Mouse (Mus musculus) kidney, embryonic 14.5 days (tissue): ENCODE data around the gene Grik5. TPM values are rescaled to one million over a fixed set of nuclear protein-coding genes. Genes with fewer than 3 reads are reported as not detected.
A peak's percentile ranks its signal among the peaks of the same experiment; 100 is the strongest.

Experiments
- ATAC-seq: fragments of 200-750 bp; cut with Nextera tagmentation; 2 replicates; pipeline ENCODE4 v1.8.0; 2017; ENCODE audit warnings: moderate number of reproducible peaks, mild to moderate bottlenecking, moderate TSS enrichment, moderate library complexity; ENCODE audit not compliant: low FRiP score, low TSS enrichment
- H3K27ac ChIP-seq: fragments of 300-500 bp; sonication (generic); 2 replicates; pipeline ENCODE4 v1.5.1; 2014; ENCODE audit warnings: low read depth, mild to moderate bottlenecking, low read length, moderate library complexity, mixed read lengths
- H3K27me3 ChIP-seq: fragments of 300-500 bp; sonication (generic); 2 replicates; pipeline ENCODE4 v1.6.1; 2014; ENCODE audit warnings: mild to moderate bottlenecking, low read length; ENCODE audit not compliant: control insufficient read depth, insufficient read depth
- H3K36me3 ChIP-seq: fragments of 300-500 bp; sonication (generic); 2 replicates; pipeline ENCODE4 v1.6.1; 2014; ENCODE audit warnings: low read length, mixed read lengths; ENCODE audit not compliant: control insufficient read depth, insufficient read depth
- H3K4me1 ChIP-seq: fragments of 300-500 bp; sonication (generic); 2 replicates; pipeline ENCODE4 v1.6.1; 2014; ENCODE audit warnings: low read length, mixed read lengths; ENCODE audit not compliant: control insufficient read depth, insufficient read depth
- H3K4me2 ChIP-seq: fragments of 300-500 bp; sonication (generic); replicated peaks from 2 replicates; pipeline ENCODE4 v1.6.1; 2014; ENCODE audit warnings: low read depth, mild to moderate bottlenecking, low read length
- H3K4me3 ChIP-seq: fragments of 300-500 bp; sonication (generic); 2 replicates; pipeline ENCODE4 v1.5.1; 2014; ENCODE audit warnings: mild to moderate bottlenecking, low read length
- H3K9ac ChIP-seq: fragments of 300-500 bp; sonication (generic); 2 replicates; pipeline ENCODE4 v1.6.1; 2014; ENCODE audit warnings: low read depth, mild to moderate bottlenecking, low read length, moderate library complexity
- H3K9me3 ChIP-seq: fragments of 300-500 bp; sonication (generic); 2 replicates; pipeline ENCODE4 v1.6.1; 2016; ENCODE audit warnings: low read length; ENCODE audit not compliant: control insufficient read depth
- WGBS: fragments of 180-500 bp; shearing (Covaris S2); extraction: QIAGEN DNeasy Blood & Tissue Kit; methylation state at CpG from one replicate; pipeline ENCODE4 v1.1.7; 2014; 5-methylcytosine and 5-hydroxymethylcytosine counted together
- polyA plus RNA-seq: library from polyadenylated mRNA; unstranded; fragments of >200 nt; fragmentation: Nextera tagmentation; extraction: Ambion mirVana; gene quantifications from 2 replicates; pipeline ENCODE4 v1.2.1, GENCODE M21; 2014

Grik5 gene
- polyA plus RNA-seq, 1 experiment from 2014 or later, result 14.2 TPM

DNA sequence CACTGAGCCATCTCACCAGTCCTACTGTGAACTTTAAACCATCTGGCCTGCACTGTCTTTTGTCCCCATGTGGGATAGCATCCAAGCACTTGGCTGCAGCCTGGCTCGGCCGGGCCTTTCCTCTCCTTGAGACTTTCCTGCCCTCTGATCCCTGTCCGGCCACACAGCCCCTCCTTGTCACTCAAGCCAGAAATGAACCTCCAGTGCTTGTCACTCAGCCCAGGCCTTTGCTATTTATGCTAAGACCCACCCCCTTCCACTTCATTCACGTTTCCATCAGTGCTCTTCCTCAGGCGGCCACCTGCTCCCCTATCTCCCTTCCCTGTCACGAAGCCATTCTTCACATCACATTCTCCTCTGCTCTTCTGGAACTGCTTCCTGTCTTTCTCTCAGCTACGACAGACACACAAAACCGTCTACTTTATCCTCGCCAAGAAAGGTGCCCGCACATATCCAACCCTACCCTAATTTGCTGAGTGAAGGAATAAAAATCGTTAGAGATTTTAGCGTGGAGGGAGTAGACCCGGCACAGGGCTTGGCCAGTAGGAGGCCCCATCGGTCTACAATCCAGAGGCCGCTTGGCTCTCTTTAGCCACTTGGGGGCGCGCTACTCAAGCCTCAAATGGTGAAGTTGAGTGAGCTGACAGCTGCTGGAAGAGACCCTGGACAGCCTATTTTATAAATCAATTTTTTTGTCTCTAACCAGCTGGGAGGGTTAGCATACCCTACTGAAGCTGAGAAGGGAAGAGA, 33.4 kb upstream of the Grik5 start:
- H3K36me3 ChIP-seq, result no peaks in the 10 kb centered on the region
- H3K4me1 ChIP-seq, result no peaks in the 10 kb centered on the region
- H3K9me3 ChIP-seq, result no peaks in the 10 kb centered on the region
- H3K9ac ChIP-seq, result no peak overlapping the region
- H3K4me2 ChIP-seq, result no peak overlapping the region
- no peak for ATAC-seq
- no peak overlapping the region for H3K27ac ChIP-seq
- WGBS, result 22% methylated on average over 17 of the region's 17 CpGs
- no peak overlapping the region for H3K4me3 ChIP-seq
- no peaks in the 10 kb centered on the region for H3K27me3 ChIP-seq

DNA sequence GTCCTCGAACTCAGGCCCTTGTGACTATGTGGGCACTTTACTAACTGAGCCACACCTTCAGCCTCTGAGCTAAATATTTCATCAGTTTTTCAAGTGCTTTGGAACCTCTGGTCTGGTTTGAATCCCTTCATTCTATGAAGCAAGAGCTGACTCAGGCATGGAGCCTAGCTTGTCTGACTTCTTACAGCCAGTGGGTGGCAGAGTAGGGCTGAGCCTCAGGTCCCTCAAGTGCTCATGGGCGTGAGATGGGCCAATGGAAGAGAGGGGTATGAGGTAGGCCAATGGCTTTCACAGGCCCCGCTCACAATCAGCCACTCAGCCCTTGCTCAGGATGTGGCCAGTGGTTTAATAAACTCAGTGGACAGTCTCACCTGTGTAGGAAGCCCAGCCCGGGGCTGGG, 27.4 kb upstream of the Grik5 start:
- Histone ChIP-seq H3K36me3 (no peaks in the 10 kb centered on the region), H3K9me3 (no peaks in the 10 kb centered on the region), H3K27ac (no peak overlapping the region), H3K9ac (no peak overlapping the region), H3K27me3 (no peaks in the 10 kb centered on the region), H3K4me2 (no peak overlapping the region), H3K4me3 (no peak overlapping the region), H3K4me1 (no peaks in the 10 kb centered on the region)
- ATAC-seq, result no peak
- WGBS, result 41% methylated on average over 4 of the region's 4 CpGs

DNA sequence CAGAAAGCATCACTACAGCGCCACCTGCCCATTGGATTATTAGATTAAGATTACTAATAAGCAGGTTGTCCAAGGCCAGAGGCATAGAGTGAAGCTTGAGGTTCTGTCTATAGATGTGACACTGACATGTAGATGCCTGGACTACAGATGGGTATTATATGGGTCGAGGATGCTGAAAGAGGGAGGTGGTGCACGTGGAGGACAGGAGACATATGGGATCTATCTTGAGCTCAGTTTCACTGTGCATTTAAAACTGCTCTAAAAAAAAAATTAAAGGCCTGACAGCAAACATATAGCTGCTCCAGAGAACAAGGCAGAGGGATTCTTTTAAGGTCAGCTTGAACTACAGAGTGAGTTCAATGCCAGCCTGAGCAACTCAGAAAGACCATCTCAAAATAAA, 26.0 kb upstream of the Grik5 start:
- H3K36me3 ChIP-seq, result no peaks in the 10 kb centered on the region
- H3K9ac ChIP-seq, result no peak overlapping the region
- no peaks in the 10 kb centered on the region for H3K4me1 ChIP-seq
- H3K27ac ChIP-seq, result no peak overlapping the region
- no peaks in the 10 kb centered on the region for H3K27me3 ChIP-seq
- ATAC-seq, result no peak
- no peak overlapping the region for H3K4me3 ChIP-seq
- H3K9me3 ChIP-seq, result no peaks in the 10 kb centered on the region
- H3K4me2 ChIP-seq, result no peak overlapping the region
- 75% methylated on average over 3 of the region's 3 CpGs for WGBS

DNA sequence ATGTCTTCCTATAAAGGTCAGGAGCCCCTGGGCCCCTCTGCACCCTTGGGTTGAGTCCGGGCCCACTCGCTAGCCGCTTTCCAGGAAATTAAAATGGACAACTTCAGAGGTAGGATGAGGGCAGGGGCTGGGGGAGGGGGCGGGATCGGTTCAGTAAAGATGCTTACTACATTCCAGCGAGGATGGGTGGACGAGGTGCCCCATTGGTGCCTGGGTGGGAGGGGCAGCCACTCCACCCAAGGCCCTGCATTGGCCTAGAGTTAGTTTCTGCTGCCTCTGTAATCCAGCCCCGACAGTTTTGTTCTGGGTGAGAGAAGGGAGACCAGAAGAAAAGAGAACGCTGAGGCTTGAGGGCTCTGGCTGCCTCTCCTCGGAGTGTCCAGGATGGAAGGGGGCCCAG, 17.7 kb upstream of the Grik5 start:
- Histone ChIP-seq H3K4me3 (no peak overlapping the region), H3K4me2 (no peak overlapping the region), H3K27ac (no peak overlapping the region), H3K36me3 (peaks cover 8% of the 10 kb centered on the region; the same call in 1 of the 2 replicates), H3K27me3 (no peaks in the 10 kb centered on the region), H3K9ac (no peak overlapping the region), H3K9me3 (no peaks in the 10 kb centered on the region), H3K4me1 (peaks cover 12% of the 10 kb centered on the region; the same call in 1 of the 2 replicates)
- no peak for ATAC-seq
- WGBS, result 28% methylated on average over 10 of the region's 10 CpGs

DNA sequence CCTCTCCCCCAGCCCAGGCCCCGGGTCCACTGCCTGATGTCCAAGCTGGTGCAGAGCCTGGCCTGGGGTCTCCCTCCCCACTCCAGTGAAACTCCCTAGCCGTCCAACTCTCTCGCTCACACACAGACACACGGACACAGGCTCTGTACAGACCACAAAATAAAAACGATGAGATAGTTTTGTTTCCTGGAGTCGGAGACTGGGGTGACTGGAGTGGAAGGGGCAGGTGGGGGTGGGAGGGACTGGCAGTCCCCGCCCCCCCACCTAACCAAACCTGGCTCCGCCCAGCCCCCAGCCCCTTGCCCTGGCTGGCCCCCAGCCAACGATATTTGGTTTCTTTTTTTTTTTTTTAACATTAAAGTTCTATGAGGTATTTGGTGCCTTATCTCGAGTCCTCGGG, 16.8 kb upstream of the Grik5 start:
- Histone ChIP-seq H3K4me3 (no peak overlapping the region), H3K4me2 (no peak overlapping the region), H3K27me3 (no peaks in the 10 kb centered on the region), H3K9me3 (no peaks in the 10 kb centered on the region), H3K27ac (no peak overlapping the region), H3K4me1 (peaks cover 12% of the 10 kb centered on the region; the same call in 1 of the 2 replicates), H3K9ac (no peak overlapping the region), H3K36me3 (peaks cover 16% of the 10 kb centered on the region)
- WGBS, result 20% methylated on average over 10 of the region's 11 CpGs
- peak; percentile 43; the same call in 1 of the 2 replicates for ATAC-seq

DNA sequence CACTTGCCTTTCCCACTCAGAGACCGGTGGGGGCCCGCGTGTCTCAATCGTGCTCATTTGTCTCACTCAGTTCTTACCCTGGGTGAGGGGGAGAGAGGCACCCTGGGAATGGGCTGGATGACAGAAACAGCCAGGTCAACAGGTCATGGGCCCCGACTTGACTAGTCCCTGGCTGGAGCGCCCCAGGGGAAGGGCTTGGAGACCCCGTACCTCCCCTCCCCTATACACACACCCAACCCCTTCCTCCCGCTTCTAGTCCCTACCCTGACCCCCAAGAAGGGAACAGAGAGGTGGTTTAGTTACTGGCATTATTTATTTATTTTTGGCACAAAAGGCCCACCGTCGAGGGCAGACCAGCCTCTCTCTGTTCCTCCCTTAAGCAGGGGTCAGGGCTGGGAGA, 16.4 kb upstream of the Grik5 start:
- Histone ChIP-seq H3K27me3 (no peaks in the 10 kb centered on the region), H3K9me3 (no peaks in the 10 kb centered on the region), H3K4me2 (no peak overlapping the region), H3K36me3 (peaks cover 20% of the 10 kb centered on the region), H3K4me1 (peaks cover 12% of the 10 kb centered on the region; the same call in 1 of the 2 replicates), H3K27ac (no peak overlapping the region), H3K9ac (no peak overlapping the region), H3K4me3 (no peak overlapping the region)
- peak; percentile 28; the same call in 1 of the 2 replicates for ATAC-seq
- 8% methylated on average over 10 of the region's 10 CpGs for WGBS

DNA sequence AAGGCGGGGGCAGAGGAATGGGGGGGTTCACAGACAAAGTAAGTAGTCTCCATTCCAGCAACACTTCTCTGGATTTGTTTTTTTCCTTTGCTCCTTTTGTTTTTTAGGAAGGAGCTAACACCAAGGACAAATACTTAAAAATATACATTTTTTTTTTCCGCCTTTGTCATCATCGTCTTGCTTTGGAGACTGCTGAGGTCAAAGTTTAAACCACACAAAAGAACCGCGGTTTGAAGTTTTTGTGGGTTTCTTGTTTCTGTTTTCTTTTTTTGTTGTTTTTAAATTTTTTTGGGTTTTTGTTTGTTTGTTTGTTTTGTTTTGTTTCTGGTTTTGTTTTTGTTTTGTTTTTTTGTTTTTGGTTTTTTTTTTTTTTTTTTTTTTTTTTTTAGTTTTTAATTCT, 15.8 kb upstream of the Grik5 start:
- Histone ChIP-seq H3K4me1 (peaks cover 12% of the 10 kb centered on the region; the same call in 1 of the 2 replicates), H3K9ac (no peak overlapping the region), H3K4me3 (no peak overlapping the region), H3K27ac (no peak overlapping the region), H3K4me2 (no peak overlapping the region), H3K27me3 (no peaks in the 10 kb centered on the region), H3K36me3 (peaks cover 26% of the 10 kb centered on the region), H3K9me3 (no peaks in the 10 kb centered on the region)
- 67% methylated on average over 5 of the region's 5 CpGs for WGBS
- ATAC-seq, result no peak

DNA sequence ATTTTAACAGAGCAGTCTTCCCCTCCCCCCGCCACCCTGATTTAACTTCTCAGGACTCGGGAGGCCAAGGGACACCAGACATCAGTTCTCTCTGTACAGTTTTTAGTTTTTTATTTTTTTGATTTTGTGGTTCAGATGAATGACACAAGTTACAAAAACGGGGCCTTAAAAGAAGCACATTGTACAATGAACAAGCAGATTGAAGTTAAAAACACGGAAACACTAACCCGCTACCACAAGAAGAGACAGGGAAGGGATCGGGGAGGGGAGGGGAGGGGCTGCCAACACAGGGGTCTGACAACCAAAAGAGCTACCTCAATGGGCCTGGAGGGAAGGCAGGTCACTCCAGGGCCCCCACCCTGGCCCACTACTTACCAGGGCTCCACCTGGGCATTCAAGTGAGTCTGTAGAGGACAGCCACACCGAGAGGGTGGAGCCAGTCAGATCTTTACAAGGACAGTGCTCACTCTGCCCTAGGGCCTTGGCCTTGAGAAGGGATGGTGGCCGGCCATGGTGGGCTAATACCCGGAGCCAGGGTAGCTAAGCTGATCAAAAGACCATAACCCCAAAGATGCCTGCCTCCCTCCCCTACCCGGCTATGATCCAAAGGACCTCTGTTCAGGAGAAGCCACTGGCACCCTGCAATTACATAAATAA, 15.2 kb upstream of the Grik5 start:
- H3K27me3 ChIP-seq, result no peaks in the 10 kb centered on the region
- H3K4me1 ChIP-seq, result peaks cover 12% of the 10 kb centered on the region; the same call in 1 of the 2 replicates
- 65% methylated on average over 10 of the region's 10 CpGs for WGBS
- H3K9ac ChIP-seq, result no peak overlapping the region
- H3K4me2 ChIP-seq, result no peak overlapping the region
- no peak overlapping the region for H3K27ac ChIP-seq
- H3K9me3 ChIP-seq, result no peaks in the 10 kb centered on the region
- no peak for ATAC-seq
- no peak overlapping the region for H3K4me3 ChIP-seq
- peaks cover 32% of the 10 kb centered on the region for H3K36me3 ChIP-seq

DNA sequence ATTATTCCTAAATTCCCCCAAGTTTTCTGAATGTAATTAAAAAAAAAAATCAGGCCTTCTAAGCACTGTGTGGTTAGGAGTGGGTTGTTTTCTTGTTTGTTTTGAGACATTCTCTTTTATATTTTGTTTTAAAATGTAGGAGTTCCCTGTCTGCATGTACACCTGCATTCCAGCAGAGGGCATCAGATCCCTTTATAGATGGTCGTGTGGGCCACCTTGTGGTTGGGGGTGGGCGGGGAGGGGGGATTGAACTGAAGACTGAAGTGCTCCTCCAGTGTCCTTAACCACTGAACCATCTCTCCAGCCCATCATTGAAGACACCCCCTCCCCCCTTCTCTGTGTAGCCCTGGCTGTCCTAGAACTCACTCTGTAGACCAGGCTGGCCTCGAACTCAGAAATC, 14.5 kb upstream of the Grik5 start:
- Histone ChIP-seq H3K27me3 (no peaks in the 10 kb centered on the region), H3K27ac (no peak overlapping the region), H3K9me3 (no peaks in the 10 kb centered on the region), H3K9ac (no peak overlapping the region), H3K4me1 (peaks cover 12% of the 10 kb centered on the region; the same call in 1 of the 2 replicates), H3K4me2 (no peak overlapping the region), H3K36me3 (peaks cover 39% of the 10 kb centered on the region), H3K4me3 (no peak overlapping the region)
- WGBS, result 57% methylated on average over 3 of the region's 3 CpGs
- ATAC-seq, result no peak
